Comparison of ENCODE assay signal across 8 mouse cellular contexts in the genomic region with DNA sequence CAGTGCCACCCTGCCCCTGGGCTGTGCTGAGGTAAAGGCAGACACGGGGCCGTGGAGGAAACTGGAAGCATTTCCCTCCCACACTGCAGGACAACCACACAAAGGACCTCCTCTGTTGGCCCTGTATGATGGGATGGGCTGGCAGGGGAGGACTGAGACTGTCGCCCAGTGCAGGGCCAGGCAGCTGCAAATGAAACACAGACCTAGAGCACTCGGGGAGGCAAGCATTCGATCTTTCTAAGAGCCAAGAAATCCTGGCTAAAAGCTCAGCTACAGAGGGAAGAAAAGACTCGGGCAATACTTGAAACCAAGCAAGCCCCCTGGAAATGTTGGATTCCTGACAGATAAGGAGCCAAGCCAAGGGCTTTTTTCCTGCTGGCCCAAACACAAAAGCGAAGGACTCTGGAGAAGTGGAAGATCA.
A peak's percentile ranks its signal among the peaks of the same experiment; 100 is the strongest.
DNase-seq lines count a peak whose midpoint lies in the region; ATAC-seq lines count a peak whose summit lies in the region.
"Had no signal": no experiment of that assay in that cellular context is flagged by ENCODE, and none has a peak within 500 bp of the region (broad histone marks: within the 10 kb centered on the region; RNA-seq: fewer than 3 reads in every experiment).

No protein-coding gene starts in this region.

- H3K27me3 ChIP-seq in hindbrain, embryonic 15.5 days = no peaks in the 10 kb centered on the region
- no peaks in the 10 kb centered on the region for H3K27me3 ChIP-seq in hindbrain, embryonic 11.5 days (ENCODE audit: control insufficient read depth, insufficient read depth, low read length)

- 47% methylated on average over 7 of the region's 7 CpGs for WGBS in hindbrain, embryonic 15.5 days
- 55% methylated on average over 7 of the region's 7 CpGs for WGBS in hindbrain, embryonic 11.5 days

- H3K4me1 ChIP-seq in hindbrain, embryonic 15.5 days (replicated peaks) = peaks cover 18% of the 10 kb centered on the region
- H3K4me1 ChIP-seq in hindbrain, embryonic 11.5 days (replicated peaks; ENCODE audit: control insufficient read depth, insufficient read depth, low read length) = no peaks in the 10 kb centered on the region; the same call in 1 of the 2 replicates

- no peaks in the 10 kb centered on the region for H3K9me3 ChIP-seq in hindbrain, embryonic 15.5 days
- no peaks in the 10 kb centered on the region for H3K9me3 ChIP-seq in hindbrain, embryonic 11.5 days (ENCODE audit: control insufficient read depth, low read length)

- H3K27ac ChIP-seq in hindbrain, embryonic 15.5 days (replicated peaks) = peak overlapping the region; percentile 73
- no peak overlapping the region for H3K27ac ChIP-seq in hindbrain, embryonic 11.5 days (ENCODE audit: low read depth, low read length)

- H3K4me3 ChIP-seq in hindbrain, embryonic 15.5 days = no peak overlapping the region
- H3K4me3 ChIP-seq in hindbrain, embryonic 11.5 days (ENCODE audit: low read depth, low read length) = no peak overlapping the region
- H3K4me3 ChIP-seq: myocyte had no signal

- H3K9ac ChIP-seq in hindbrain, embryonic 15.5 days = no peak overlapping the region
- H3K9ac ChIP-seq in hindbrain, embryonic 11.5 days (ENCODE audit: low read depth, low read length) = no peak overlapping the region

- H3K4me2 ChIP-seq in hindbrain, embryonic 15.5 days = no peak overlapping the region
- no peak overlapping the region for H3K4me2 ChIP-seq in hindbrain, embryonic 11.5 days (replicated peaks; ENCODE audit: low read depth, low read length)

- DNase-seq in hindbrain, embryonic 11.5 days (ENCODE audit: low spot score) = no peak
- DNase-seq in 3134 (ENCODE audit: extremely low read depth, insufficient read length, low spot score) = peak; percentile 14
- peak; percentile 56 for DNase-seq in Muller cell, postnatal 12 days (ENCODE audit: inconsistent ontology term)
- DNase-seq in layer of hippocampus, adult 8-10 months (ENCODE audit: low spot score in 2 of 2) = peak; percentile 33 to 57
- DNase-seq in urinary bladder, postnatal 25 days (ENCODE audit: low spot score) = no peak

- H3K36me3 ChIP-seq in hindbrain, embryonic 15.5 days = no peaks in the 10 kb centered on the region
- H3K36me3 ChIP-seq in hindbrain, embryonic 11.5 days (ENCODE audit: control insufficient read depth, insufficient read depth, low read length) = no peaks in the 10 kb centered on the region

- ATAC-seq in hindbrain, embryonic 15.5 days (ENCODE audit: low FRiP score, low read depth) = peak; percentile 71
- no peak for ATAC-seq in hindbrain, embryonic 11.5 days (ENCODE audit: low FRiP score)
- no peak for ATAC-seq in megakaryocyte-erythroid progenitor cell, adult 5-6 weeks (replicated peaks; ENCODE audit: low FRiP score, low TSS enrichment, poor library complexity, severe bottlenecking)

Comparison
In these comparisons a context has a peak if more than half of its experiments do, and no peak if none do; other contexts are left out.
1. DNase-seq: peak in 3134 (single experiment), Muller cell, postnatal 12 days (single experiment) and layer of hippocampus, adult 8-10 months (2 of 2); none in hindbrain, embryonic 11.5 days (single experiment) and urinary bladder, postnatal 25 days (single experiment).